ENCODE assay signal across 8 mouse cellular contexts in the genomic region with DNA sequence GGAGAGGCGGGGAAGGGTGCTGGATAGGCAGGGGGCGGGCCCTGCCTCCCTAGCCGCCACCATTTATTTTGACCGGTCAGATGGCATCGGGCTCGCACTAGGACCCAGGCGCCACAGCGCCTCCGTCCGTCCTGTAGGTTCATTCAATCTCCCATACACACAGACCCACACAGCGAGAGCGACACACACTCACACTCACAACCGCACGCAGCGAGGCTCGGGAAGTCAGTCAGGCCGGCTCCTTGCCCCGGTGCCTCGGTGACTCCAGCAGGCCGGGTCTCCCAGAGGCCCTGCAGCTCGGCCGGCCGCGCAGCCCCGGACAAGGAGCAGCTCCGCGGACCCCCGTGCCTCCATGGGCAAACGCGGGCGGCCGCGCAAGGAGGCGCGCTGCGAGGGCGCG. TPM values are rescaled to one million over a fixed set of nuclear protein-coding genes. Genes with fewer than 3 reads are reported as not detected.
DNase-seq lines count a peak whose midpoint lies in the region; ATAC-seq and TF ChIP-seq lines count a peak whose summit lies in the region.

Gene Mxi1, plus strand, starts transcription at position 171 of the 400 bp plus-strand sequence.

- peak within 1 kb of the TSS; percentile 94 for H3K4me2 ChIP-seq in forebrain, postnatal 0 days (ENCODE audit: low read depth)
- peak within 1 kb of the TSS; percentile 80 for H3K4me2 ChIP-seq in neural tube, embryonic 13.5 days
- peak within 1 kb of the TSS; percentile 99 for H3K4me2 ChIP-seq in stomach, postnatal 0 days (replicated peaks; ENCODE audit: low read depth)

- peaks cover 7% of the 10 kb centered on the region for H3K36me3 ChIP-seq in G1E (replicated peaks)
- no peaks in the 10 kb centered on the region for H3K36me3 ChIP-seq in forebrain, postnatal 0 days (ENCODE audit: insufficient read depth)
- H3K36me3 ChIP-seq in neural tube, embryonic 13.5 days: no peaks in the 10 kb centered on the region
- no peaks in the 10 kb centered on the region for H3K36me3 ChIP-seq in stomach, postnatal 0 days (ENCODE audit: control insufficient read depth, insufficient read depth, low read length)

- H3K27me3 ChIP-seq in G1E (ENCODE audit: insufficient read depth, low read length): peaks cover 13% of the 10 kb centered on the region
- no peaks in the 10 kb centered on the region for H3K27me3 ChIP-seq in cerebellum, adult 2 months (ENCODE audit: control insufficient read depth, insufficient read depth, low read length)
- H3K27me3 ChIP-seq in forebrain, postnatal 0 days (ENCODE audit: insufficient read depth, low read length): no peaks in the 10 kb centered on the region
- no peaks in the 10 kb centered on the region for H3K27me3 ChIP-seq in neural tube, embryonic 13.5 days
- no peaks in the 10 kb centered on the region for H3K27me3 ChIP-seq in stomach, postnatal 0 days (ENCODE audit: control insufficient read depth, insufficient read depth, low read length)

- TF ChIP-seq POLR2A in cerebellum, adult 2 months (IDR thresholded peaks at IDR 0.05; ENCODE audit: borderline replicate concordance, insufficient read depth, low read length): peak; percentile 89

- DNase-seq in G1E (ENCODE audit: low spot score): peak; percentile 76
- DNase-seq in cerebellum, adult 2 months: peak; percentile 92 to 93
- DNase-seq in forebrain, postnatal 0 days: peak; percentile 71
- peak; percentile 69 for DNase-seq in heart, postnatal 25 days (ENCODE audit: low spot score)
- DNase-seq in layer of hippocampus, adult 18-20 months (ENCODE audit: low spot score in 2 of 2): peak; percentile 70 to 89
- peak; percentile 78 to 79 for DNase-seq in lung, adult 18-20 months
- peak; percentile 87 for DNase-seq in stomach, postnatal 0 days (ENCODE audit: low spot score)

- peak within 1 kb of the TSS; percentile 95 for H3K4me3 ChIP-seq in G1E (ENCODE audit: low read depth, low read length)
- peak within 1 kb of the TSS; percentile 91 for H3K4me3 ChIP-seq in cerebellum, adult 2 months (replicated peaks; ENCODE audit: insufficient read depth, low read depth, low read length)
- peak within 1 kb of the TSS; percentile 93 for H3K4me3 ChIP-seq in forebrain, postnatal 0 days (ENCODE audit: low read depth, low read length)
- H3K4me3 ChIP-seq in neural tube, embryonic 13.5 days: peak within 1 kb of the TSS; percentile 84
- peak within 1 kb of the TSS; percentile 83 for H3K4me3 ChIP-seq in stomach, postnatal 0 days (ENCODE audit: low read depth, low read length)

- WGBS in cerebellum, adult 2 months: under 1% methylated on average over 38 of the region's 38 CpGs
- under 1% methylated on average over 34 of the region's 38 CpGs for WGBS in forebrain, postnatal 0 days
- WGBS in neural tube, embryonic 13.5 days: under 1% methylated on average over 38 of the region's 38 CpGs
- under 1% methylated on average over 38 of the region's 38 CpGs for WGBS in stomach, postnatal 0 days

- peak within 1 kb of the TSS; percentile 92 for H3K9ac ChIP-seq in forebrain, postnatal 0 days
- H3K9ac ChIP-seq in neural tube, embryonic 13.5 days: peak within 1 kb of the TSS; percentile 93
- H3K9ac ChIP-seq in stomach, postnatal 0 days (ENCODE audit: low read length): peak within 1 kb of the TSS; percentile 95

- TF ChIP-seq EP300 in stomach, postnatal 0 days (optimal IDR thresholded peaks at IDR 0.05): no peak

- peak within 1 kb of the TSS; percentile 92 for H3K27ac ChIP-seq in cerebellum, adult 2 months (ENCODE audit: insufficient read depth, low read length)
- peak within 1 kb of the TSS; percentile 98 for H3K27ac ChIP-seq in forebrain, postnatal 0 days (ENCODE audit: low read depth, low read length)
- H3K27ac ChIP-seq in neural tube, embryonic 13.5 days (replicated peaks): peak within 1 kb of the TSS; percentile 98
- H3K27ac ChIP-seq in stomach, postnatal 0 days (replicated peaks): peak within 1 kb of the TSS; percentile 100

- no peaks in the 10 kb centered on the region for H3K9me3 ChIP-seq in G1E (replicated peaks)
- no peaks in the 10 kb centered on the region for H3K9me3 ChIP-seq in forebrain, postnatal 0 days (ENCODE audit: low read length)
- no peaks in the 10 kb centered on the region for H3K9me3 ChIP-seq in neural tube, embryonic 13.5 days
- H3K9me3 ChIP-seq in stomach, postnatal 0 days (ENCODE audit: control insufficient read depth, low read length): no peaks in the 10 kb centered on the region

- ATAC-seq in G1E (ENCODE audit: extremely low read depth, insufficient number of reproducible peaks, low FRiP score, poor library complexity, severe bottlenecking): peak; percentile 32
- peak; percentile 16; the same call in 1 of the 2 replicates for ATAC-seq in forebrain, postnatal 0 days
- ATAC-seq in neural tube, embryonic 13.5 days (ENCODE audit: low read depth): peak; percentile 57
- ATAC-seq in stomach, postnatal 0 days (ENCODE audit: low FRiP score, low TSS enrichment): peak; percentile 35

- intact Hi-C loops in heart, postnatal 25 days (cut with DNase I): loop anchor here (5.0 kb wide), 3 partner anchors 57 to 273 kb away; partner anchors contain the start of gene Add3

- no peak for TF ChIP-seq CTCF in G1E (IDR thresholded peaks at IDR 0.05; ENCODE audit: low read depth, low read length)
- no peak; the same call in 1 of the 2 replicates for TF ChIP-seq CTCF in cerebellum, adult 2 months (IDR thresholded peaks at IDR 0.05; ENCODE audit: borderline replicate concordance, insufficient read depth, low read depth, low read length)
- TF ChIP-seq CTCF in forebrain, postnatal 0 days (IDR thresholded peaks at IDR 0.05; ENCODE audit: low read depth): peak; percentile 64
- peak; percentile 61 for TF ChIP-seq CTCF in stomach, postnatal 0 days (IDR thresholded peaks at IDR 0.05; ENCODE audit: low read depth)

- H3K4me1 ChIP-seq in G1E (ENCODE audit: insufficient read depth, low read depth, low read length): peaks cover 31% of the 10 kb centered on the region
- peaks cover 4% of the 10 kb centered on the region for H3K4me1 ChIP-seq in cerebellum, adult 2 months (ENCODE audit: control insufficient read depth, insufficient read depth, low read length)
- H3K4me1 ChIP-seq in forebrain, postnatal 0 days (ENCODE audit: insufficient read depth): peaks cover 5% of the 10 kb centered on the region
- H3K4me1 ChIP-seq in neural tube, embryonic 13.5 days (replicated peaks): peaks cover 26% of the 10 kb centered on the region
- peaks cover 6% of the 10 kb centered on the region; the same call in 1 of the 2 replicates for H3K4me1 ChIP-seq in stomach, postnatal 0 days (replicated peaks; ENCODE audit: control insufficient read depth, insufficient read depth)

RNA-seq across cellular contexts. Expression of gene Mxi1, which starts in this region (rescaled TPM):
- total RNA-seq in G1E (2014; fragmentation: Nextera tagmentation) (45.8 and 74.6 TPM in 2 replicates), G1E (2017) (43.0 and 47.1 TPM in 2 replicates)
- polyA plus RNA-seq in G1E (2012): 20.5 and 23.4 TPM in 2 replicates
- polyA plus RNA-seq in cerebellum, adult 2 months (2012; rRNA removed): 71.8 and 72.4 TPM in 2 replicates
- total RNA-seq in forebrain, postnatal 0 days (2014; rRNA removed): 37.0 and 48.4 TPM in 2 replicates
- 42.2 and 48.9 TPM in 2 replicates for polyA plus RNA-seq in forebrain, postnatal 0 days (2015; fragmentation: Nextera tagmentation; extraction: Ambion mirVana)
- total RNA-seq in heart, postnatal 25 days (2021): 10 to 100 TPM; 41.8 to 44.4 TPM
- 10 to 100 TPM; 66.9 to 77.8 TPM for total RNA-seq in layer of hippocampus, adult 18-20 months (2021)
- 59.8 and 66.5 TPM in 2 replicates for polyA plus RNA-seq in neural tube, embryonic 13.5 days (2015; fragmentation: Nextera tagmentation; extraction: Ambion mirVana)
- 28.6 and 31.3 TPM in 2 replicates for polyA plus RNA-seq in stomach, postnatal 0 days (2015; fragmentation: Nextera tagmentation; extraction: Ambion mirVana)

Comparison
In these comparisons a context has a peak if more than half of its experiments do, and no peak if none do; other contexts are left out.
1. Peak in every context shown above with its lines: DNase-seq, ATAC-seq, H3K4me3 ChIP-seq and H3K27ac ChIP-seq.
2. CTCF ChIP-seq: peak in forebrain, postnatal 0 days (single experiment) and stomach, postnatal 0 days (single experiment); none in G1E (single experiment) and cerebellum, adult 2 months (single experiment).